Mouse (Mus musculus) testis, adult 2 months (tissue): Measurements from ENCODE around the gene Ankrd13d. TPM values are rescaled to one million over a fixed set of nuclear protein-coding genes. Genes with fewer than 3 reads are reported as not detected.

ENCODE experiments used
- H3K27ac ChIP-seq: fragments of 200-500 bp; 2 replicates; pipeline ENCODE4 v1.5.1; 2012; ENCODE audit warnings: low read depth, low read length; ENCODE audit not compliant: control insufficient read depth, insufficient read depth
- H3K27me3 ChIP-seq: fragments of 200-500 bp; 2 replicates; pipeline ENCODE4 v1.6.1; 2012; ENCODE audit warnings: mild to moderate bottlenecking, low read length, moderate library complexity; ENCODE audit not compliant: control insufficient read depth, insufficient read depth
- H3K36me3 ChIP-seq: fragments of 200-500 bp; 2 replicates; pipeline ENCODE4 v1.6.1; 2012; ENCODE audit warnings: mild to moderate bottlenecking, low read length; ENCODE audit not compliant: control insufficient read depth, insufficient read depth
- H3K4me1 ChIP-seq: fragments of 200-500 bp; 2 replicates; pipeline ENCODE4 v1.6.1; 2012; ENCODE audit warnings: low read length; ENCODE audit not compliant: control insufficient read depth, insufficient read depth
- H3K4me3 ChIP-seq: fragments of 200-500 bp; 2 replicates; pipeline ENCODE4 v1.5.1; 2012; ENCODE audit warnings: low read depth, mild to moderate bottlenecking, low read length, moderate library complexity, mixed read lengths; ENCODE audit not compliant: control insufficient read depth
- CTCF ChIP-seq: fragments of 200-500 bp; IDR thresholded peaks from 2 replicates; pipeline ENCODE4 v1.5.1; 2012; ENCODE audit warnings: low read depth, mild to moderate bottlenecking, inconsistent platforms, low read length, moderate library complexity; ENCODE audit not compliant: control insufficient read depth, insufficient read depth, insufficient replicate concordance
- POLR2A ChIP-seq: fragments of 200-500 bp; IDR thresholded peaks from 2 replicates; pipeline ENCODE4 v1.6.1; 2012; ENCODE audit warnings: low read depth, mild to moderate bottlenecking, inconsistent platforms, low read length, moderate library complexity; ENCODE audit not compliant: control insufficient read depth
- polyA plus RNA-seq: library from polyadenylated mRNA; depleted of rRNA; stranded (reverse); fragments of >200 nt; gene quantifications from 2 replicates; pipeline ENCODE4 v1.2.3, GENCODE M21; 2012

Ankrd13d gene
- polyA plus RNA-seq, 1 experiment = 6.1 TPM

DNA sequence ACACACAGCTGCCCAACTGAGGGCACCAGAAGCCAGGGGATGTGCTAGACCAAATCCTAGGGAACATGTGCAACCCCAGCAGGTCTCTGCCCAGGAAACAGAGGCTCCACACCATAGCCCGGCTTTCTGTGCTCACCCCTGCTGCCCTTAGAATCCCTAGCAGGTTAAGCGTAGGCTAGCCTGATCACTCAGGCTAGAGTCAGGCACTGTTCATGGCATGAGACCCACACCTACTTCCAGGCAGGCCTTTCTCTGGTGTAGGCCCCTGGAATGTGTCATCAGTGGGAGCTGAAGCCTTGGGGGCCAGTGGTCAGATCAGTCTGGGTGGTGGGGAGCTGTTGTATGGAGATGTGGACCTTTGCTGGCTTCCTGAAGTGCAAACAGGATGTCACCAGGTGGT lies 13.7 kb upstream of the Ankrd13d start:
- Histone ChIP-seq H3K4me1 (no peaks in the 10 kb centered on the region), H3K36me3 (no peaks in the 10 kb centered on the region), H3K27ac (no peak overlapping the region), H3K4me3 (no peak overlapping the region), H3K27me3 (no peaks in the 10 kb centered on the region)
- TF ChIP-seq POLR2A = no peak
- no peak for TF ChIP-seq CTCF

DNA sequence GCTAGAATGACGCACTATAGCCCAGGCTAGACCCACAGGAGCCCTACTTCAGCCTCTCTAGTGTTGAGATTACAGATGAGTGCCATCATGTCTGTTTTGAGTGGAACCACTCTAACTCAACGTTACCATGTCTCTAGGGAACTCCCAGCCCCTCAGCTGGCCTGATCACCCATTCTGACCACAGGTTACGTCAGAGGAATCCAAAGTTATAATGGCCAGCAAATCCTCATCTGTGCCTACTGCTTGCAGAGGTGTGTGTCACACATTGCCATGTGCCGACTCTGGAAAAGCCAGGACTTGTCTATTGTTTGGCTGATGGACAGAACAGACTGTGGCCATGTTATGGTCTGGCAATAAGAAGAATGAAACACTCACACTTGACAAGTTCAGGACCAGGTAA lies 12.5 kb upstream of the Ankrd13d start:
- Histone ChIP-seq H3K27ac (no peak overlapping the region), H3K36me3 (no peaks in the 10 kb centered on the region), H3K27me3 (no peaks in the 10 kb centered on the region), H3K4me1 (no peaks in the 10 kb centered on the region), H3K4me3 (no peak overlapping the region)
- TF ChIP-seq CTCF (no peak), POLR2A (no peak)

DNA sequence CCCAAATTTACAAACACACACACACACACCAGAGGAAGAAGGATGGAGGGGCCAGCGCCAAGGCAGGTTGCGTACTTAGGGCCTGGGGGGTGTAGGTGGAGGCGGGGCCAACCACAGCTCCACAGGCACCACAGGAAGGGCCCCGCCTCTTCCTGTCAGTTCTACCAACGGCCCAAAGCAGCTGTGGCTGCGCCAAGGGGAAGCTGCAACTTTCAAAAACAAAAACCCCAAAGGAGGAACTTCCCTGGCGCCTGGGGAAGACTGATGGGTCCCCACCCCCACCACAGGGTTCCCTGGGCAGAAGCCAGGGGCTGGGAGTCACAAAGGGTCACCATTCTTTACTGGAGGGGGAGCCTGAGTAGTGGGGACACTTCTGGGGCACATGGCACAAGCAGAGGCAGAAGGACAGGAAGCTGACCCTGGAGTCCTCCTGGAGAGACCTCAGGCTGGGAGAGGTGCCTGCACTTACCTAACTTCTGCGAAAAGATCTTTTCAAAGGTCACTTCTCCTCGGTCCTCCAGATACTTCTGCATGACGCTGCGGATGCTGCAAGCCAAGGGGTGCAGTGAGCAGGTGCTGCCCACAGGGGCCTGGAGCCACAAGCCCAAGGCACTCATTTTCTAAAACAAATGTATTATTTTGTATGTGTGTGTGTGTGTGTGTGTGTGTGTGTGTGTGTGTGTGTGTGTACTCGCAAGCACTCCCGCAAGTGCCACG lies 11.6 kb upstream of the Ankrd13d start:
- H3K4me3 ChIP-seq = no peak overlapping the region
- H3K27ac ChIP-seq = no peak overlapping the region
- H3K4me1 ChIP-seq = no peaks in the 10 kb centered on the region
- no peaks in the 10 kb centered on the region for H3K36me3 ChIP-seq
- H3K27me3 ChIP-seq = no peaks in the 10 kb centered on the region
- TF ChIP-seq CTCF (no peak), POLR2A (no peak)

DNA sequence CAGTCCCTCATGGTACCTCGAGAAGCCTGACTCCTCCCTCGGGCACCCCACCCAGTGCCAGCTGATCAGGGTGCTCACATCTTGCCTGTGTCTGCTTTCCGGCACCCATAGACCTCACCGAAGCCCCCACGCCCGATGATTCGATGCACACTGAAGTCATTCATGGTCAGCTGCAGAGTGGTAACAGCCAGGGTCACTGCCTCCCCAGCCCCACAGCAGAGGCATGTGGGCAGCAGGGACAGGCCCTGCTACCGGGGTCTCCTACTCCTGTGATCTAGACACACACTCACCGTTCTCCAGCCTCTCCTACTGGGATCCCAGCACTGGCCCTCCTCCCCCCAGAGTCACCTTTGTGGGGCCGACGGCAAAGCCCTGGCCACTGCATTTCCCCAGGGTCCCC lies 8.2 kb upstream of the Ankrd13d start:
- no peaks in the 10 kb centered on the region for H3K36me3 ChIP-seq
- H3K4me1 ChIP-seq = no peaks in the 10 kb centered on the region
- H3K4me3 ChIP-seq = no peak overlapping the region
- no peaks in the 10 kb centered on the region for H3K27me3 ChIP-seq
- TF ChIP-seq CTCF (no peak), POLR2A (no peak)
- H3K27ac ChIP-seq = no peak overlapping the region

DNA sequence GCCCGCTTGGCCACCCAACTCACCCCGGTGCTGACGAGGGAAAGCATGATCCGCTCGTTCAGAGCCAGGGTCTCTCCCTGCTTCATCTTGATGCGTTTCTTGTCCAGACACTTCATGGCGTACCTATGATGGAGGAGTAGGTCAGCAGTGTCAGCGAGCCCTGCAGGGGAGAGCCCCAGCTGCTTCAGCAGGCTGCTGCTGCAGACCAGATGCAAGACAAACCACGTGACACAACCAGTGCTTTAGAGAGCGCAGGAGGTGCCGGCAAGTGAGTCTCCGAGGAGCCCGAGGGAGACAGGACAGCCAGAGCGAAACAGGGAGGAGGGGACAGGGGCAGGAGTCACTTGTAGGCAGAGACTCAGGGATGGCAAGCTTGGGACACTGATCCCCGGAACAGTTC lies 7.8 kb upstream of the Ankrd13d start:
- no peak for TF ChIP-seq CTCF
- TF ChIP-seq POLR2A = no peak
- H3K4me1 ChIP-seq = no peaks in the 10 kb centered on the region
- no peaks in the 10 kb centered on the region for H3K27me3 ChIP-seq
- no peaks in the 10 kb centered on the region for H3K36me3 ChIP-seq
- no peak overlapping the region for H3K4me3 ChIP-seq
- H3K27ac ChIP-seq = no peak overlapping the region

DNA sequence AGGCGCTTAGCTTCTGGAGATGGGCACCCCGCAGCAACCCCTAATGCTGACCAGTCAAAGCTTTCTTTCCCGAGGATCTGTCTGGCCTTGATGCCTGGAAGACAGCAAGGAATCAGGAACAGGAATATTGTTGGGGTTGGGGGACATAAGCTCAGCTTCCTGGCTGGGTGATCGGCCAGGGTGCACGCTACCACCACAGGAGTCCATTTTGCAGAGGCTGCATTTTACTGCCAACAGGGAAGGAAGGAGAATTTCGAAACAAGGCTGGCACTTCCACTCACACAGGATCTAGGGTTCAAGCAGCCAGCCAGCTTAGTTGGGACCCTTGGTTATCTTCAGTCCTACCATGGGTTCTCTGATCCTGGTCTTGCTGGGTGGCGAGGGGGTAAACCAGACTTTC lies 716 bp upstream of the Ankrd13d start:
- Histone ChIP-seq H3K4me3 (peak overlapping the region; percentile 24; the same call in 1 of the 2 replicates), H3K27me3 (no peaks in the 10 kb centered on the region), H3K27ac (no peak overlapping the region), H3K4me1 (peaks cover 13% of the 10 kb centered on the region), H3K36me3 (no peaks in the 10 kb centered on the region)
- TF ChIP-seq CTCF (no peak), POLR2A (no peak)

DNA sequence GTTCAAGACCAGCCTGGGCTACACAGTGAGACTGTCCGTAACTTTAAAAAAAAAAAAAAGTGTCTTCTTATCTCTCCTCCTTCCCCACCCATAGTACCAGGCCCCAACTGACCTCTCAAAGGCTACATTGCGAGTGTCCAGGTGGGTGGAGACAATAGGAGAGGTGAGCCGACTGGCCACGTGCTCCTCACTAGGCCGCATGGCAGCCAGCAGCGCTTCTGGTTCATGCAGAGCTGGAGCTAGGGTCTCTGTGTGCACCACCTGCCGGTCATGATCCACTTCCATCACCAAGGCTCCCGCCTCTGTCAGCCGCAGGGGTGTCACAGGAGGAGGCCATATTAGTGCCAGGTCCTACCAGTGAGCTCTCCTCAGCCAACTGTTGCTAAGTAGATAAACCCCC lies 2.5 kb downstream of the Ankrd13d start:
- Histone ChIP-seq H3K27me3 (no peaks in the 10 kb centered on the region), H3K27ac (no peak overlapping the region), H3K36me3 (no peaks in the 10 kb centered on the region), H3K4me3 (no peak overlapping the region), H3K4me1 (peaks cover 13% of the 10 kb centered on the region)
- TF ChIP-seq POLR2A = no peak
- TF ChIP-seq CTCF = no peak

DNA sequence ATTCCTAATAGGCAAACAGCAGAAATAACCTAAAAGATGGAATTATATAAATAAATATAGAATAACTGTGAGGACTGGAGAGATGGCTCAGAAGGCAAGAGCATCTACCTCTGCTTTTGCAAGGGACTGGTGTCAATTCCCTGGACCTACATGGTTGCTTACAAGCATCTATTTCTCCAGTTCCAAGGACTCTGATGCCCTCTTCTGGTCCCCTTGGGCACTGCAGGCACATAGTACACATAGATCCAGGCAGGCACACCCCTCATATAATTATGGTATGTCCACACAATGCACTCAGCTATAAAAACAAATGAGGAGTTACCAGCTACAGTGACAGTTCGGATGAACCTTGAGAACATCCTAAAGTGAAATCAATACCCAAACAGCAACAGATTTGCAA lies 3.5 kb downstream of the Ankrd13d start:
- Histone ChIP-seq H3K36me3 (no peaks in the 10 kb centered on the region), H3K4me1 (peaks cover 13% of the 10 kb centered on the region), H3K4me3 (no peak overlapping the region), H3K27me3 (no peaks in the 10 kb centered on the region), H3K27ac (no peak overlapping the region)
- TF ChIP-seq CTCF (peak; percentile 26; the same call in 1 of the 2 replicates), POLR2A (no peak)
